Mouse (Mus musculus): ENCODE measurements around the gene Cldn13.

Cldn13 gene

DNA sequence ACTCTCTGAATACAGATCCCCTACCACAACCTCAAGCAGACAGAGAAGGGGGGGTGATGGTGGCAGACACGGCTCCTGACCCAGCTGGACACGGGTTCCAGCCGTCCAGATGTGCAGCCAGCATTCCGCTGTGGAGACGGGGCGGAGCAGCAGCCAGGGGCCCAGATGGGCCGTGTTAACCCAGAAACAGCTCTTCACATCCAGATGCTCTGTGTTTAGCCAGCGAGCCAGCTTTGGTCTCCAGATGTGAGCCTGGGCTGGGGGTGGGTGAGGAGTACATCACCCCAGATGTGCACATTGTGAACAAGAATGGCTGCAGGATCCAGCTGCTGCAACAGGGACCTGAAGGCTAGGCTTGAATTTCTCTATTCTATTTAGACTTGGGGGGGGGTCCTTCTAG is 20.0 kb downstream of the Cldn13 start:
- no peak for DNase-seq (ENCODE audit: low read depth, low spot score)

DNA sequence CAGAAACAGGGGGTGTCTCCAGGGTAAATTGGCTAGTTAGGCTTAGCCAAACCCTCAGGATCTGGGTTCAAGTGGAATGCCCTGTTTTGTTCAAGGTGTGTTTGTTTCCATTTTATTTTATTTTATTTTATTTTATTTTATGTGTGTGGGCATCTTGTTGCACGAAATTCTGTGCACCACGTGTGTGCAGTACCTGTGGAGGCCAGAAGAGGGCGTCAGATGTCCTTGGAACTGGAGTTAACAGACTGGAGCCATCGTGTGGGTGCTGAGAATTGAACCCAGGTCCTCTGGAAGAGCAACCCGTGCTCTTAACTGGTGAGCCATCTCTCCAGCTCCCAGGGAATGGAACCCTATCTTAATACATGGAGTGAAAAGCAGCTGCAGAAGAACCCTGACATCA is 22.6 kb downstream of the Cldn13 start:
- no peak for DNase-seq (ENCODE audit: low read depth, low spot score)

DNA sequence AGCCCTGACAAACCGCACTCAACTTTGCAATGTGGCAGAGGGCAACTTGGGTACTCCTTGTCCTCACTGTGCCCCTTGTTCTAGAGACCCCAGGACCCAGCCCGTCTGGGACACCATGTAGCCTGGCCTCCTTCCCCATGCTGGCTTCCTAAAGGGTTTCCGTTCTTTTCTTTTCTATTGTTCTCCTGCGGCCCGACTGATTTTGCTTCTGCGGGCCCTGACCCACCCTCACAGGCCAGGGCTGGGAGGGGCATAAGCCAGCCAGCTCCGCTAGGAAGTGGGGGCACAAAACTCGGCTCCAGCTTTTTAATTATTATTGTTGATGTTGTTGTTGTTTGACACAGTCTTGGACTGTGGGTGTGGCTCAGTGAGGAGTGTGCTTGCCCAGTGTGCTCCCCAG is 23.8 kb downstream of the Cldn13 start:
- DNase-seq (ENCODE audit: low read depth, low spot score), result no peak

DNA sequence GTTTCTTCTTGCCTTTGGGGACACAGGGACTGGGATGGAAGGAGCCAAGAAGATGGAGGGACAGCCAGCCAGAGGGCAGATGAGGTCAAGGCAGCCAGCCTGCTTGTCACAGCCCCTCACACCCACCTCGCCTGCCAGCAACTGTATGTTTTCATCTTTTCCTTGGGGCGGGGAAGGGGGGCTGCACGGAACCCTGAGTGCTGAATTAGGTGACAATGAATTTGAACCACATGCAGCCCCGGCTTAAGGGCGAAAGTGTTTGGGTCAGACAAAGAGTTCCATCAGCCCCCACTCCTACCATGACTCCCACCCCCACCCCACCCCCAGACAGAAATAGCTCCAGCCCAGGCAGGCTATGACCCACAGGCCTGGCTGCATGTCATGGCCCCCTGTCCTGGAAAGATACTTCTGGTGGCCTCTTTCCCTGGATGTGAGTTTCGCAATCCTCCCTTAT is 24.7 kb downstream of the Cldn13 start:
- no peak for DNase-seq (ENCODE audit: low read depth, low spot score)

DNA sequence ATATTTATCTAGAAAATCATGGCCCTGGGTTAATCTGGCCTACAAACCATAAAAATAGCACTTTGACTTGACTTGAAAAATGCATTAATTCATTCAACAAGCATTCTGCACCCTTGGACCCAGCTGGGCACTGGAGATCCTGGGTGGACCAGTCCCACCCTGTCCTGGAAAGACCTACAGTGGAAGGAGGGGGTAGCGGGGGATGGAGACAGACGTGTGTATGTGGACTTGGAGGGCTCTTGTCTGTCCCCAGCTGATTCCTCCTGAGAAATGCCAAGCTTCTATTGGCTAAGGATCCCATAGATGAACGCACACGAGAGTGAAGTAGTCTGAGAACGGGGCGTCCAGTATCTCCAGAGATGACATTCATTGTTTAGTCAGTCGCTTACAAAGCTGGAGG is 26.8 kb downstream of the Cldn13 start:
- DNase-seq (ENCODE audit: low read depth, low spot score), result no peak

DNA sequence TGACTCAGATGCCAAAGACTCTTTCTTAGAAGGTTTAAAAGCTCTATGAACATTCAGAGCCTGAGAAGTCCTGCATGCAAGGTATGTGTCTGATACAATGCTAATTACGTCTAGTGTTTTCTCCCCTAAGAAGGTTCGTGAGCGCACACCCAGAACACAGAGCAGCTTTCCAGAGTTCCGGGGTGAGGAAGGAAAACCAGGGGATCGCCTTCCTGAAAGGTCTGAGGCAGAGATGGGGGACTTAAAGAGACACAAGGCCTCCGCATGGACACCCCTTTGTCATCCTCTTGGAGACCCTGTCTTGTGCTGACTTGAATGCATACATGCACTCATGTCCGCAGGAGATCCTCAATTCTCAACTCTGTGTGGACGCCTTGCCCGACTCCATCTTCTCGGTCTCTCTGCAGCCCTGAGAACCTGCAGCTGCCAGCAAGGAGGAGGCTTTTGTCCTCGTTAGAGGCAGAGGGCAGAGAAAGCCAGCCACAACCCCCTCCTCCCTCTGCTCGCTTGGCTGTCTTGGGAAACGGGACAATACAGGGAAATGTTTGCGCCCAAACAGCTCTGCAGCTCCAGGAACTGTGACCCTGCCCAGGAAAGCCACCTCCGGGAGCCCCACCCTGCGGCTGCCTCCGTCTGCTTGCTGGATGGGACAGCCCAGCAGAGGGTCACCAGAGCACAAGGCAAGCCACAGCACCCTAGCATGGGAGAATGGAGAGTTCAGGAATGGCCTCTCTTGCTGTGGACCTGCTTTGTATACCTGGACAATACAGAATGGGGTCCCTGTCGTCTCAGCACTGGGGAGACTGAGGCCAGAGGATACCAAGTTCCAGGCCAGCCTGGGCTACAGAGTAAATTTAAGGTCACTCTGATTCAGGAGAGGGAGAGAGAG is 27.6 kb downstream of the Cldn13 start:
- DNase-seq (ENCODE audit: low read depth, low spot score), result no peak

DNA sequence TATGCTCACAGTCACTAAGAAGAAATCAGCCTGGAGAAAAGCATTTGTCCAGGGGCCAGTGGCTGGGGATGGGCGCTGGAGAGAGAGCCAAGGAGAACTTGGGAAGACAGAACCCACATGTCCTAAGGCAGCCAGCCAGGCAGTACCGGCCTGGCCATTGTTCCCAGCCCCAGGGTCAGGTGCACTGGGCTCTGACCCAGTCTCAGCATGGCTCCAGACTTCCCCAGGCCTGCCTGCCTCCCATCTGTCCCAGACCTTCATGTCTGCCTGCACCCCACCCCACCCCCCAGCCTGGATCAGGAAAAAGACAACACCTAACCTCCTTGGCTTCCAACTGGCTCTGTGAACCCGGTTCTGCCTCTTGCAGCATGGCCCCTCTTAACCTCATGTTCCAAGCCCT is 32.2 kb downstream of the Cldn13 start:
- no peak for DNase-seq (ENCODE audit: low read depth, low spot score)

DNA sequence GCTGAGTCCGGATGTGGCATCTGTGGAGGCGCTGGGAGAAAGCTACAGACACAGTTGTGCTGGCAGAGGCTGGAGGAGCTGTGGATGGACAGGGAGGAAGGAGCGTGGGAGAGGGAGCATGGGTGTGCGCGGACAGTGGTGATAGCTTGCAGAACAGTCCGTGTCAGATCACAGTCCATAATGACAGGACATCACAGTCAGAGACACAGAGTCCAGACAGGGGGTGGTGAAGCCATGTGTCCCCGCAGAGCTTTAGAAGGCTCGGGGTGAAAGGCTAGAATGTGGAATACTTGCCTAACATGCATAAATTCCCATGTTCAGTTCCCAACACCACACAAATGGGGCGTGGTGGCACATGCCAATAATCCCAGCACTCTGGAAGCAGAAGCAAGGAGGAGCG is 38.5 kb downstream of the Cldn13 start:
- DNase-seq (ENCODE audit: low read depth, low spot score), result no peak

DNA sequence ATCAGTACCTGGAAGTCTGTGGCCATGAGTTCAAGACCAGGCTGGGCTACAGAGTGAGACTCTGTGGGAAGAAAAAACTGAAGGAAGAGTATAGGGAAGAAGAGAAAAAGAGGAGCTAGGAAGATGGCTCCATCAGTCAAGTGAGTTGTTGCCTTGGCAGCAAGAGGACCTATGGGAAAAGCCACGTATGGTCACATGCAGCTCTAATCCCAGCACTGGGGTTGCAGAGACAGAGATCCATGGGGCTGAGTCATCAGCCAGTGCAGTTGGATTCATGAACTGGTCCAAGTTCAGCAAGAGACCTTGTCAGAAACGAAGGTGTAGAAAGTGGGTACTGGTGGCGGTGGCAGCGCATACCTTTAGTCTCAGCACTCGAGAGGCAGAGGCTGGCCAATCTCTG is 40.1 kb downstream of the Cldn13 start:
- no peak for DNase-seq (ENCODE audit: low read depth, low spot score)

DNA sequence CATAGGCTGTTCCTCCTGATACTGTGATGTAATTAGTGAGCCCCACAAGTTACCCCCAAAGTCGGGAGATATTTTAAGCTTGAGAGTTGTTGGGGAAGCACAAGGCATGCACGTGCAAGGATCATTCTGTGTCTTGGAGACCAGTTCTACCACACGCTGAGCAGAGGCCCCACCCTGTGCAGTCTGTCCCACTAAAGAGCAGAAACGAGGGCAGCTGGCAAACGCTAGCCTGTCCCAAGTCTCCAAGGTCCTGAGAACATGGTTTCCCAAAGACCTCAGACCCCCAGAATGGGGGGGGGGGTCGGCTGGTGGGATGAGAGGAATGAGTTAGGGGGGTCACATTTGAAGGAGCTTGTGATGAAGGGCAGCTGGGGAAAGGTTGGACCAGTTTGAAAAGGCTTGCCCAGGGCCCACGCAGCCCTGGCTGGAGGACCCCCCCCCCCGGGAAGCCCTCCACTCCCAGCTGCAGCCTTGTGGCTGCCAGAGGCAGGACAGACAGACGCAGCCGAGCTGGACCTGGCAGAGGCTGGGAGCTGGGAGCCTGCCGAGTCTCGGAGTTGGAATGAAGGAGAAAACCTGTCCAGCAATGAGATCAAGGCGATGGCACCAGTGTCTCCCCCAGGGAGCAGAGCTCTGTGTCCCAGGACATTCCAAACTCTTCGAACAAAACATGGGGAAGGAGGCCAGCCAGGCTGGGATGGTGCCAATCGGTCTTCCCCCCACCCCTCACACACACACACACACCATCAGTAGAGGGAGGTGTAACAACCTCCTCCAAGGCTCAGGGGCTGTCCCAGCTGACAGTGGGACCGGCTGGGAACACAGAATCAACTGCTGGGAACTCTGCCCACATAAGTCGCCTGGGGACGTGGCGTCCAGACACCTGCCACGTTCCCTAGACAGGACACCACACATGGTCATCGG is 41.1 kb downstream of the Cldn13 start:
- no peak for DNase-seq (ENCODE audit: low read depth, low spot score)

DNA sequence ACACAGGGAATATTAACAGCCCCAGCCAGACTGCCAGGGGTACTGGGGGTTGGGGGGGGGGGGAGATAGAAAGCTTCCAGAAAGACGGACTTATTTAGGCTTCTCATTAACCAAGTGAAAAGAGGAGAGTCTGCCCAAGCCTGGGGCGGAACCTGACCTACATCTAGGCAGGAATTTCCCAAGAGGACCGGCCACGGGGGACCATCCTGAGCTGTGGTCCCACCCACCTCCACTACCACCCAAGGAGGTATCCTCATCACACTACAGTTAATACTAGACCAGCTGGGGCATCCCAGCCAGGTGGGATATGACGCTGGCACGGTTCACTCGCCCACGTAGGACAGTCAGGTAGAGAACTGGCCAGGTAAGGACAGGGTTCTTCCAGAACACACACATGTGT is 42.3 kb downstream of the Cldn13 start:
- DNase-seq (ENCODE audit: low read depth, low spot score), result no peak

DNA sequence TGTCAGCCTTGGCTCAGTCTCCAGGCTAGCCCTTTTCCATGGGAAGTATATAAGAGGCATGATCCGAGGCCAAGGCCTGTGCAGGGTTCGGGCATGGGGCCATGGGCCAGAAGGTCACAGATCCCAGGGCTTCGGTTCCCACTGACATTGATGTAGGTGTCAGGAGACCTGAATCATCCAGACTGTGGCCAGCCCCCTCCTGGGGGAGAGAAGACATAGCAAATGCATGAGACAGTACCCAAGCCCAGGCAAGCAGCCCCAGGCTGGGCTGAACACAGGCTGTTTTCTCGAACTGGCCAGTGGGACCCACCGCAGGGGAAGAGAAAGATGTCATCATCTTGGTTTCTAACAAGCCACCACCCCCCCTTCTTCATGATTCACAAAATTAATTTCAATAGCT is 42.7 kb downstream of the Cldn13 start:
- no peak for DNase-seq (ENCODE audit: low read depth, low spot score)

DNA sequence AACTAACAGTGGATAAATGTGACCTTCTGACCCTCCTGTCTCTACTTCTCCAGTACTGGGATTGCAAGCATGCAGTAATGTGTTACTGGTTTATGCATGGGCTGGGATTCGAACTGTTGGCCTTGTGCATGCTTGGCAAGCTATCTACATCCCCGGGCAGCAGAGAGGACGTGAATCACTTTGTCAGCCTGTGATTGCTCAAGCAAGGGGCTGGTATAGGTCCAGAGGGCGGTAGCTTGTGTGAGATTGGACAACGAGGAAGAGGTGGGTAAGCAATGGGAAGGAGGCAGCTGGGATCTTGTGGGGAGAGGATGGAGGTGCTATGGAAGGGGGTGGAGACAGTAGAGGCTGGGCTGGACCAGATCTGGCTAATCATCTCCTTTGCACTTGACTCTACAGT is 46.8 kb downstream of the Cldn13 start:
- no peak for DNase-seq (ENCODE audit: low read depth, low spot score)

DNA sequence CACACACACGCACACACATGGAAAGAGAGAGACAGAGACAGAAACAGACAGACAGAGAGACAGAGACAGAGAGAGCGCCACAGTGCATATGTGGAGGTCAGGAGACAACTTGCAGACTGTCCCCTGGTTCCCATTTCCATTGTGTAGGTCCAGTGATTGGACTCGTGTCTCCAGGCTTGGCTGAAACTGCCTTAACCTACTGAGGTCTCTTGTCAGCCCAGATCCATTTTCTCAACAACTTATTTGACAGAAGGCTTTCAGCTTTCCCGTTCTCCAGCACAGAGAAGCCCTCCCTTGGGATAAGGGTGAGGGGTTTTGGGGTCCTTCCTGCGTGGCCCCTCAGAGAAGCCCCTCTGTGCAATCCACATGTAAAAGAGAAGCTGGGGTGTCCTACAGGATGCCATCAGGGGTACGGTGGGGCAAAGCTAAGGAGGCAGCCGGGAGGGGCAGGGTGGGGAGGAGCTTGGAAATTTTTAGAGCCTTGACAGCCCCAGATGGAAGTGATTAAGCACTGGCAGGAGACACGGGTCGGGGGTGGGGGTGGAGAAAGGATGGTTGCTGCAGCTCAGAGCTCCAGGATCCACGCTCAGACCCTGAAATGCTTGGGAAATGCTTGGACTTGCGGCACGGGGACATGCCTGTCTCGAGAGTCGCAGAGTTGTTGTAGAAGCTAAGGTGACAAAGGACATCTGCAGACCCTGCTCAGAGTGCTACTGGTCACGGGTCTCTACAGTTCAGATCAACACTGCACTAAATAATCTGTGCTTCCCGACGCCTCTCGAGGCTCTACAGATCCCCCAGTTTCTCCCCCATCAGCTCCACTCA is 47.8 kb downstream of the Cldn13 start:
- DNase-seq (ENCODE audit: low read depth, low spot score), result no peak

DNA sequence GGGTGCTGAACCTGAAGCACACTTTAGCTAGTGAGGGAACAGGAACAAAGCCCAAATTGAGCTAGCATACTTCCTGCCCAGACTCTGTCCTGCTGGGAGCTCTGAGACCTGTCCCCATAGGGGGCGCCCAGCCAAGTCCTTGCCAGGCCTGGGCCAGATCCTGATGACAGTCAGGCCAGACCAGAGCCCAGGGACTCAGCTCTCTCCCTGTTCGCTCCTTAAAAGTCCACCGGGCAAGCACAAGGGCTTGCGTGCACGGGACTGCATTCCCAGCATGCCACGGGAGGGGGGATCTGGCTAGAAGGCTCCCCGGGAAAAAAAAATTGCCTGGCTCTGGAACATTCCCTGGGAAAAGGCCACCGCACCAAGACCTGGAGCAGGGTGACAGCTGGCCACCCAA is 50.2 kb downstream of the Cldn13 start:
- DNase-seq (ENCODE audit: low read depth, low spot score), result no peak
